Mouse (Mus musculus): Measurements from ENCODE around the gene Eif4e3. TPM values are rescaled to one million over a fixed set of nuclear protein-coding genes. Genes with fewer than 3 reads are reported as not detected.

Gene Eif4e3
- polyA plus RNA-seq, 1 experiment from 2014 or later: 26.1 TPM

DNA sequence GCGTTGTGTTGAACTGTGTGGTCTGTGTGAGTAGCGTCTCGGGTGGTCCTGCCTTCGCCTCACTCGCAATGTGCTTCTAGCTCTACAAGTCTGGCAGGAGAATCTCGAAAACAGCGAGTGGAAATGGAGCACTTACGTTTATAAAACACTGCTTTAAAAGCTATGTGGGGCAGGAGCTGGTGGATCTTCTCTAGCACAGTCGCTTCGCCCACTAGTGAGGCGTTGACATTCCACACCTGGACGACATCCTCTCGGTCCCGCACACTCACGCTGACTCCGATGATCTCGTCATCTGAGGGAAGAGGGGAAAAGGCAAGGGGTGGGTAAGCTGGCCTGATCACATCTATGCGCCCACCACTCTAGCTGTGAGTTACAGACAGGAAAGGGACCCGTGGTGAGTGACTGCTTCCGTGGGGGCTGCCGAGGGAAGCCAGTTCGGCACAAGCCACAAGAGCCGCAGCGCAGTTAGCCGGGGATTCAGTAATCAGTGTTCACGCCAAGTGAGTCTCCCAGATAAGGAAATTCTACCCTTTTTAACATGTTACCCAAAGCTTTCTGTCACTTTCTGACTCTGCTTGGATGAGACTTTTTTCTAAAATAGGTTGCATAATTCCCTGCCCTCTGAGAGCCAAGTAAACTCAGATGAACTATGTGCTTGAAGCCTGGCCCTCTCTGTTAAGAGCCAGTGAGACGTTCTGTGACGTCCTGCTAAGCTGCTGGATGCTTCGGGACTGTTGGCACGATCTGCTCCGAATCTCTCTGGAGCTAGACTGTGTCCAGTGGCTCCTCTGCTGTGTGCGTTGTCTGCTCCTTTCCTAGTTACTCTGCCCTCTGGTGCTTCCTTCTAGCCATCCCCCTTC, 34.2 kb downstream of the Eif4e3 start:
- Histone ChIP-seq H3K9ac (ENCODE audit: low read length) (no peak overlapping the region), H3K36me3 (ENCODE audit: control insufficient read depth, insufficient read depth, low read length) (no peaks in the 10 kb centered on the region), H3K4me2 (ENCODE audit: low read depth, low read length) (no peak overlapping the region), H3K9me3 (ENCODE audit: control insufficient read depth, low read length) (no peaks in the 10 kb centered on the region), H3K27ac (ENCODE audit: low read length) (no peak overlapping the region), H3K4me1 (replicated peaks; ENCODE audit: control insufficient read depth, insufficient read depth, low read length) (no peaks in the 10 kb centered on the region), H3K4me3 (ENCODE audit: low read length) (no peak overlapping the region), H3K27me3 (ENCODE audit: control insufficient read depth, insufficient read depth, low read depth, low read length) (no peaks in the 10 kb centered on the region)
- peak; percentile 20; the same call in 1 of the 2 replicates for ATAC-seq (ENCODE audit: low read depth)
- WGBS: 62% methylated on average over 32 of the region's 32 CpGs

DNA sequence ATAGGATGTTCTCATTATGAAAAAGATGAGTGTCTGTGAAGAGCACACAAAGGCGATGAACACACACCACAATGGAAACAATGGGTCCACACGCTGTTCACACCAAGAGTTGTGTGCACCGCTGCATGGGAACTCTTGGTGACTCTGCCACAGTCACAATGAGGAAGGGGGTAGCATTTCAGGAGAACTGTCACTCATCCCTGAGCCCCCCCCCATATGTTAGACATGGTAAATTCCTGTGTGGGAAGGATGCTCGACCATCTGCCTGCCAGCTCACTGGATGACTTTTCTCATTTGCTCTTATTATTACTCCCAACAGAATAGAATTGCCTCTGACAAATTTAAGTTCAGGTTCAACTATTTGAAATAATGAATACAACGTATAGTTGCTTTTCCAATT, 34.9 kb downstream of the Eif4e3 start:
- ATAC-seq (ENCODE audit: low read depth): no peak
- 88% methylated on average over 5 of the region's 5 CpGs for WGBS

DNA sequence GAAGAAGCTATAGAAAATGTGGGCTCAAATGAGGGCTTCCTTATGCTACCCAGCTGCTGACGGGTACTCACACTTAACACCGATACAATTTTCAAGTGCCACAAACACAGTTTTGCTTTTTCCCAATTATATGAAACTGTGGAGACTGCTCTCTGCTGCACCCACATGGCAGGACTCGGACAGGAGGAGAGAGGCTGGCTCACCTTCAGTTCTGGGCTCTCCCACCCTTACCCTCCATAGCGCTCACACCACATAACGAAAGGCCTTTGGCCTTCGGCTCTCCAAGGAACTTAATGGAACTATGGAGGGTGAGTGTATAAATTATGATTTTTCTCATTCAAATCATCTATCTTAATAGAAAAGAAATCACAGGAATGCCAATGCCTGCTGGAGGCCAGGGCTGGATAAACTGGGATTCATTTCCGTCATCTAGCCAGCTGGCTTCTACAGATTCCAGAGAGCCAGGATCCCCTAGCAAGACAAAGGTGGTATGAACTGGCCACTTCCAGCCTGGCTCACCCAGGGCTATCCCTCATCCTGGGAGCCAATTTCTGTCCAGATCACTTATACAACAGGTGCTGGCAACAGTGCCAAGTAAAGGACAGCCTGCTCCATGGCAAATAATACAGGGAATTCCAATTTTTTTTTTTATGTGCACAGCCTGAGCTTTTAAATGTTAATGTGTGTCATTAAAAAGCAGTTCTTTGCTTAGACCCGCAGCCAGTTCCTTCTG, 36.7 kb downstream of the Eif4e3 start:
- no peaks in the 10 kb centered on the region for H3K36me3 ChIP-seq (ENCODE audit: control insufficient read depth, insufficient read depth, low read length)
- H3K4me3 ChIP-seq (ENCODE audit: low read length): no peak overlapping the region
- no peak for ATAC-seq (ENCODE audit: low read depth)
- no peak overlapping the region for H3K9ac ChIP-seq (ENCODE audit: low read length)
- H3K9me3 ChIP-seq (ENCODE audit: control insufficient read depth, low read length): no peaks in the 10 kb centered on the region
- H3K27ac ChIP-seq (ENCODE audit: low read length): no peak overlapping the region
- H3K4me1 ChIP-seq (replicated peaks; ENCODE audit: control insufficient read depth, insufficient read depth, low read length): peaks cover 4% of the 10 kb centered on the region
- H3K4me2 ChIP-seq (ENCODE audit: low read depth, low read length): no peak overlapping the region
- H3K27me3 ChIP-seq (ENCODE audit: control insufficient read depth, insufficient read depth, low read depth, low read length): no peaks in the 10 kb centered on the region
- WGBS: 83% methylated on average over 8 of the region's 8 CpGs

More for the DNA sequence above, 34.9 kb downstream of the Eif4e3 start:
- H3K27ac ChIP-seq (ENCODE audit: low read length): no peak overlapping the region
- no peaks in the 10 kb centered on the region for H3K36me3 ChIP-seq (ENCODE audit: control insufficient read depth, insufficient read depth, low read length)
- no peak overlapping the region for H3K4me2 ChIP-seq (ENCODE audit: low read depth, low read length)
- H3K4me1 ChIP-seq (replicated peaks; ENCODE audit: control insufficient read depth, insufficient read depth, low read length): no peaks in the 10 kb centered on the region
- no peaks in the 10 kb centered on the region for H3K9me3 ChIP-seq (ENCODE audit: control insufficient read depth, low read length)
- no peak overlapping the region for H3K9ac ChIP-seq (ENCODE audit: low read length)
- no peak overlapping the region for H3K4me3 ChIP-seq (ENCODE audit: low read length)
- H3K27me3 ChIP-seq (ENCODE audit: control insufficient read depth, insufficient read depth, low read depth, low read length): no peaks in the 10 kb centered on the region

DNA sequence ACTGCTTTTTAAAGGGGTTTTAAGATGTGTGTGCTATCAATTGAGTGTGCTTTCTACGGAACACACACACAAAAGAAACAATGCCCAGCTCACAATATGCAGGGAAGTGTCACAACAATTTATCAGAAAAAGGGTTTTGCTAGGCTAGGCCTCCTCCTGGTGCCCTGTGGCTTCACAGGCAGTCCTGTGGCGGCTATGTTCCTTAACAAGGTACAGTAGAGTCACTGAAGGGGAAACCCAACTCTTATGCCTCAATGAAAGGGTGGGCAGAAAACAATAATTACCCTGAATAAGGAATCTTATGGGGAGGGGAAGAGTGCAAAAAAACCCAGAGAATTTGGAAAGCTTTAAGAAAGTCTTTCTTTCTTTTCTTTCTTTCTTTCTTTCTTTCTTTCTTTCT, 40.2 kb downstream of the Eif4e3 start:
- 87% methylated on average over 2 of the region's 2 CpGs for WGBS
- no peak for ATAC-seq (ENCODE audit: low read depth)
- H3K4me2 ChIP-seq (ENCODE audit: low read depth, low read length): no peak overlapping the region
- H3K9me3 ChIP-seq (ENCODE audit: control insufficient read depth, low read length): no peaks in the 10 kb centered on the region
- H3K36me3 ChIP-seq (ENCODE audit: control insufficient read depth, insufficient read depth, low read length): no peaks in the 10 kb centered on the region
- no peak overlapping the region for H3K4me3 ChIP-seq (ENCODE audit: low read length)
- H3K27me3 ChIP-seq (ENCODE audit: control insufficient read depth, insufficient read depth, low read depth, low read length): no peaks in the 10 kb centered on the region
- H3K27ac ChIP-seq (ENCODE audit: low read length): no peak overlapping the region
- H3K4me1 ChIP-seq (replicated peaks; ENCODE audit: control insufficient read depth, insufficient read depth, low read length): peaks cover 4% of the 10 kb centered on the region
- no peak overlapping the region for H3K9ac ChIP-seq (ENCODE audit: low read length)

DNA sequence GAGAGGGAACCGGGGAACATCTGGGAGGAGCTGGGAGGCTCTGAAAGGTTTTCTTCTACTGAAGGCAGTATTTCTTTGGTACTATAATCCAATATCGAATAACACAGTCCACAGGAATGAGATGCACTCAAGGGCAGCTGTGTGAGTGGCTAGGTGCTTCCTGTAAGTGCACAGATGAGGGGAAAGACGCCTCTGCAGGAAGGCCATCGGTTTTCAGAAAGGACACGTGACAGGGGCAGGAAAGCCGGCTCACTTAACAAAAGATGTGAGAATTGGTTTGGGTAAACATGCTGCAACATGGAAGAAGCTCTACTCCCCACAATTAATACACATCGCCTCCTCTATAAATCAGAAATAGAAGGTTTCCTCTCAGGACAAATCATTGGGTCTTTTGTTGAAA, 40.8 kb downstream of the Eif4e3 start:
- Histone ChIP-seq H3K9ac (ENCODE audit: low read length) (no peak overlapping the region), H3K27me3 (ENCODE audit: control insufficient read depth, insufficient read depth, low read depth, low read length) (no peaks in the 10 kb centered on the region), H3K4me1 (replicated peaks; ENCODE audit: control insufficient read depth, insufficient read depth, low read length) (peaks cover 4% of the 10 kb centered on the region), H3K36me3 (ENCODE audit: control insufficient read depth, insufficient read depth, low read length) (no peaks in the 10 kb centered on the region), H3K4me2 (ENCODE audit: low read depth, low read length) (no peak overlapping the region), H3K9me3 (ENCODE audit: control insufficient read depth, low read length) (no peaks in the 10 kb centered on the region), H3K4me3 (ENCODE audit: low read length) (no peak overlapping the region), H3K27ac (ENCODE audit: low read length) (no peak overlapping the region)
- WGBS: 31% methylated on average over 7 of the region's 7 CpGs
- ATAC-seq (ENCODE audit: low read depth): no peak

DNA sequence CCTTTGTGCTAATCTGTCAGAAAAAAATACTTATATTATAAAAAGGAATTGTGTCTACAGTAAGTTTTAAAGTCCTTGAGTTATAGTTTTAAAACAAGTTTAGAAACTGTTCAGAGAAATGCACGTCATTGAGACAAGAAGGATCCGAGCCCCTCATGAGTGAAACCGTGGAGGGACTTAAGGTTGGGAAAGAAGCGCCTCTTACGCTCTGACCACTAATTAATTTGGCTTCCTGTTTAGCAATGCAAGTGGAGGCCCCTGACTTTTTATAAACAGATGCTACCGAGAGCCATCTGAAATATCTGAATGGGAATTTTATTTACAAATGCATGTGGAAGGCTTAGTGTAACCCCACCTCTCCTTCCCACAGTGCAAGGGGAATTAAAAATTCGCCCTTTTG, 41.3 kb downstream of the Eif4e3 start:
- no peak overlapping the region for H3K4me2 ChIP-seq (ENCODE audit: low read depth, low read length)
- no peak for ATAC-seq (ENCODE audit: low read depth)
- H3K9me3 ChIP-seq (ENCODE audit: control insufficient read depth, low read length): no peaks in the 10 kb centered on the region
- WGBS: 43% methylated on average over 7 of the region's 7 CpGs
- H3K36me3 ChIP-seq (ENCODE audit: control insufficient read depth, insufficient read depth, low read length): no peaks in the 10 kb centered on the region
- no peak overlapping the region for H3K27ac ChIP-seq (ENCODE audit: low read length)
- no peak overlapping the region for H3K9ac ChIP-seq (ENCODE audit: low read length)
- no peak overlapping the region for H3K4me3 ChIP-seq (ENCODE audit: low read length)
- H3K4me1 ChIP-seq (replicated peaks; ENCODE audit: control insufficient read depth, insufficient read depth, low read length): peaks cover 4% of the 10 kb centered on the region
- no peaks in the 10 kb centered on the region for H3K27me3 ChIP-seq (ENCODE audit: control insufficient read depth, insufficient read depth, low read depth, low read length)

DNA sequence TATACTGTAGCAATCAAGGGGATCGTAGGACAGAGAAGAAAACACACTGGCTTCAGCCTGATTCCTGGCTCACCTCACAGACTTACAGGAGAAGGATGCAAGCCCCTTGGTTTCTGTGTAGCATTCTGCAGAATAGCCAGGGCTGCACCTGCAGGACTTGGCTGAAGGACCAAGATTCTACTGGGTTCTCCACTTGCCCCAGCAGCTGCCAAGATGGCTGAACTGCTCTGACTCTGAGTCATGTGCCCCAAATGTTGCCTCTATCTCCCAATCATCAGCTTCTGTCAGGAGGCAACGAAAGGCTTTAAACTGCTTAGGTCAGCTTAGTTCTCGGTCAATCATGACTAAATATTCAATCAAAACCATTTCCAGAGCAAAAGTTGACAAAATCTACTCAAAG, 42.0 kb downstream of the Eif4e3 start:
- no peak for ATAC-seq (ENCODE audit: low read depth)
- H3K4me3 ChIP-seq (ENCODE audit: low read length): no peak overlapping the region
- no peaks in the 10 kb centered on the region for H3K9me3 ChIP-seq (ENCODE audit: control insufficient read depth, low read length)
- H3K9ac ChIP-seq (ENCODE audit: low read length): no peak overlapping the region
- WGBS: 88% methylated on average over 3 of the region's 3 CpGs
- no peaks in the 10 kb centered on the region for H3K27me3 ChIP-seq (ENCODE audit: control insufficient read depth, insufficient read depth, low read depth, low read length)
- no peaks in the 10 kb centered on the region for H3K36me3 ChIP-seq (ENCODE audit: control insufficient read depth, insufficient read depth, low read length)
- H3K27ac ChIP-seq (ENCODE audit: low read length): no peak overlapping the region
- H3K4me2 ChIP-seq (ENCODE audit: low read depth, low read length): no peak overlapping the region
- peaks cover 6% of the 10 kb centered on the region for H3K4me1 ChIP-seq (replicated peaks; ENCODE audit: control insufficient read depth, insufficient read depth, low read length)

DNA sequence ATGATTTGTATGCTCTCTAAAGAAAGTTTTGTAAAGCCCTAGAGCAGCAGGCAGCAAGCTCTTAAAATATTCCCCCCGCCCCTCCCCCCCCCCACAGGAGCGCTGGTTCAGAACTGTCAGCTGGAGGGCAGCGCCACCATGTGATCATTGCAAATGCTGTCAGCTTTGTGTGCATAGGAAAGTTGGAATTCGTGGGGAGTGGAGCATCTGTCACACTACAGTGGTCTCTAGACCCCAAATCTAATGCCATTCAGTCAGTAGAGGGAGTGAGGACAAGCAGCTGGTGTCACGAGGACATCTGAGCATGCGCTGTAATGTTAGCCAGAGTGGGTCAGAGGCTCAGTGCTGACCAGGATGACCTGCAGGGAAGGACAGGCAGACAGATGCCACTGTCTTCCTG, 42.9 kb downstream of the Eif4e3 start:
- 22% methylated on average over 6 of the region's 6 CpGs for WGBS
- Histone ChIP-seq H3K4me2 (ENCODE audit: low read depth, low read length) (no peak overlapping the region), H3K27ac (ENCODE audit: low read length) (no peak overlapping the region), H3K4me1 (replicated peaks; ENCODE audit: control insufficient read depth, insufficient read depth, low read length) (peaks cover 6% of the 10 kb centered on the region), H3K4me3 (ENCODE audit: low read length) (no peak overlapping the region), H3K36me3 (ENCODE audit: control insufficient read depth, insufficient read depth, low read length) (no peaks in the 10 kb centered on the region), H3K9ac (ENCODE audit: low read length) (no peak overlapping the region), H3K9me3 (ENCODE audit: control insufficient read depth, low read length) (no peaks in the 10 kb centered on the region), H3K27me3 (ENCODE audit: control insufficient read depth, insufficient read depth, low read depth, low read length) (no peaks in the 10 kb centered on the region)
- ATAC-seq (ENCODE audit: low read depth): no peak

DNA sequence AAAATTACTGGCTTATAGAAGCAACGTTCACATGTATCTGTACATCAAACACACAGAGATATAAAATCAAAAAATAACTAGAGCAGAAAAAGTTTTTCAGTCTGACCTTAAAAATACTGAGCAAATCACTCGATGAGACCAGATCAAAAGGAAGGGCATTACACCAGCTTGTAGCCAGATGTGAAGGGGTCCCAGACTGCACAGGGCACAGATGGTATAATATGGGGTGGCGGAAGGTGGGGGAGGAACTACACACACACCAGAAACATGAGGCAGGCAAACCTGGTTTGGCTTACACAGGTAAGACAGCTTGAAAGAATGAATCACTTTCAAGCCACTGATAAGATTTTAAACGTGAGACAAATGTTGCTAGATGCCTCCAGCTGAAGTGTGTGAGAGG, 45.4 kb downstream of the Eif4e3 start:
- H3K36me3 ChIP-seq (ENCODE audit: control insufficient read depth, insufficient read depth, low read length): no peaks in the 10 kb centered on the region
- H3K27me3 ChIP-seq (ENCODE audit: control insufficient read depth, insufficient read depth, low read depth, low read length): no peaks in the 10 kb centered on the region
- H3K9me3 ChIP-seq (ENCODE audit: control insufficient read depth, low read length): no peaks in the 10 kb centered on the region
- no peak overlapping the region for H3K9ac ChIP-seq (ENCODE audit: low read length)
- no peak overlapping the region for H3K4me2 ChIP-seq (ENCODE audit: low read depth, low read length)
- no peak overlapping the region for H3K4me3 ChIP-seq (ENCODE audit: low read length)
- ATAC-seq (ENCODE audit: low read depth): no peak
- 68% methylated on average over 4 of the region's 4 CpGs for WGBS
- H3K4me1 ChIP-seq (replicated peaks; ENCODE audit: control insufficient read depth, insufficient read depth, low read length): peaks cover 6% of the 10 kb centered on the region
- no peak overlapping the region for H3K27ac ChIP-seq (ENCODE audit: low read length)
